Mouse (Mus musculus) adrenal gland (tissue): ENCODE results near the gene Atp5b.

Experiments
- intact Hi-C: fragments of 180-260 bp; cut with DNase I; formaldehyde crosslinking; loops from one replicate; pipeline ENCODE4 v1.15.1; 2025
- microRNA-seq, 2 experiments: library from miRNA; unstranded; fragments of <30 nt; microRNA quantifications; one replicate each; pipeline ENCODE4; 2019

Gene Atp5b

GRCm38 (mm10) chr10:128095003-128095636, 12.0 kb downstream of the Atp5b start:
- intact Hi-C loops, result loop anchor here (2.0 to 5.0 kb wide), 2 partner anchors 37 to 92 kb away; no protein-coding TSS in a partner anchor

- intact Hi-C loops, result loop anchor here (5.0 kb wide), 1 partner anchor 36 kb away; no protein-coding TSS in a partner anchor
Measured at GRCm38 (mm10) chr10:128096313-128096692, 13.2 kb downstream of the Atp5b start.

GRCm38 (mm10) chr10:128096693-128097586, 13.9 kb downstream of the Atp5b start:
- intact Hi-C loops, result loop anchor here (5.0 kb wide), 1 partner anchor 35 kb away; no protein-coding TSS in a partner anchor

GRCm38 (mm10) chr10:128097587-128097971, 14.5 kb downstream of the Atp5b start:
- intact Hi-C loops, result loop anchor here (5.0 kb wide), 1 partner anchor 35 kb away; no protein-coding TSS in a partner anchor

- intact Hi-C loops, result no loop called here
Measured at GRCm38 (mm10) chr10:128110103-128110761, 27.2 kb downstream of the Atp5b start.

- intact Hi-C loops, result no loop called here
Measured at GRCm38 (mm10) chr10:128111227-128111626, 28.2 kb downstream of the Atp5b start.

- intact Hi-C loops, result no loop called here
Measured at GRCm38 (mm10) chr10:128123833-128124232, 40.8 kb downstream of the Atp5b start.

- intact Hi-C loops, result no loop called here
Measured at GRCm38 (mm10) chr10:128124831-128125230, 41.8 kb downstream of the Atp5b start.

- intact Hi-C loops, result no loop called here
Measured at GRCm38 (mm10) chr10:128125951-128126350, 42.9 kb downstream of the Atp5b start.

GRCm38 (mm10) chr10:128127497-128127896, 44.4 kb downstream of the Atp5b start:
- intact Hi-C loops, result no loop called here

GRCm38 (mm10) chr10:128128143-128128542, 45.1 kb downstream of the Atp5b start:
- intact Hi-C loops, result no loop called here

- intact Hi-C loops, result loop anchor here (5.0 kb wide), 1 partner anchor 34 kb away; no protein-coding TSS in a partner anchor
Measured at GRCm38 (mm10) chr10:128131297-128131696, 48.2 kb downstream of the Atp5b start.

GRCm38 (mm10) chr10:128131812-128132211, 48.7 kb downstream of the Atp5b start:
- intact Hi-C loops, result loop anchor here (5.0 kb wide), 1 partner anchor 35 kb away; no protein-coding TSS in a partner anchor

GRCm38 (mm10) chr10:128133650-128134332, 50.7 kb downstream of the Atp5b start:
- intact Hi-C loops, result loop anchor here (5.0 kb wide), 1 partner anchor 36 kb away; no protein-coding TSS in a partner anchor

- intact Hi-C loops, result no loop called here
Measured at GRCm38 (mm10) chr10:128135374-128135773, 52.3 kb downstream of the Atp5b start.

Small RNAs within 50 kb of the gene (microRNA-seq; reads per million reads assigned to microRNA genes)
- 6.4 to 10.7 reads per million in 2 experiments for gene Mir677
